Mouse (Mus musculus) hindbrain, embryonic 12.5 days (tissue): ENCODE measurements around the gene Scp2. TPM values are rescaled to one million over a fixed set of nuclear protein-coding genes. Genes with fewer than 3 reads are reported as not detected.
"Not testable (repeated sequence)": the region's sequence is repeated elsewhere in the genome, so short reads cannot be mapped to it uniquely, and the experiment has no call there.

Experiments
- ATAC-seq: fragments of 200-750 bp; cut with Nextera tagmentation; 2 replicates; pipeline ENCODE4 v1.8.0; 2017; ENCODE audit warnings: moderate TSS enrichment; ENCODE audit not compliant: low FRiP score
- H3K27ac ChIP-seq: fragments of 300-500 bp; sonication (generic); 2 replicates; pipeline ENCODE4 v1.5.1; 2016; ENCODE audit warnings: mild to moderate bottlenecking
- H3K27me3 ChIP-seq: fragments of 300-500 bp; sonication (generic); 2 replicates; pipeline ENCODE4 v1.6.1; 2016; ENCODE audit warnings: mild to moderate bottlenecking
- H3K36me3 ChIP-seq: fragments of 300-500 bp; sonication (generic); 2 replicates; pipeline ENCODE4 v1.6.1; 2016; ENCODE audit warnings: mild to moderate bottlenecking
- H3K4me1 ChIP-seq: fragments of 300-500 bp; sonication (generic); 2 replicates; pipeline ENCODE4 v1.6.1; 2016
- H3K4me2 ChIP-seq: fragments of 300-500 bp; sonication (generic); replicated peaks from 2 replicates; pipeline ENCODE4 v1.6.1; 2016; ENCODE audit warnings: mild to moderate bottlenecking
- H3K4me3 ChIP-seq: fragments of 300-500 bp; sonication (generic); 2 replicates; pipeline ENCODE4 v1.5.1; 2016; ENCODE audit warnings: mild to moderate bottlenecking
- H3K9ac ChIP-seq: fragments of 300-500 bp; sonication (generic); 2 replicates; pipeline ENCODE4 v1.6.1; 2016; ENCODE audit warnings: mild to moderate bottlenecking, moderate library complexity
- H3K9me3 ChIP-seq: fragments of 300-500 bp; sonication (generic); replicated peaks from 2 replicates; pipeline ENCODE4 v1.6.1; 2016; ENCODE audit warnings: mild to moderate bottlenecking
- WGBS: fragments of 180-500 bp; shearing (Covaris S2); methylation state at CpG from one replicate; pipeline ENCODE4 v1.1.7; 2016; 5-methylcytosine and 5-hydroxymethylcytosine counted together
- polyA plus RNA-seq: library from polyadenylated mRNA; unstranded; fragments of >200 nt; fragmentation: Nextera tagmentation; extraction: Ambion mirVana; gene quantifications from 2 replicates; pipeline ENCODE4 v1.2.1, GENCODE M21; 2016

The Scp2 gene
- 190 and 202 TPM in 2 replicates for polyA plus RNA-seq

- H3K9ac ChIP-seq: no peak within 1 kb of the TSS
- WGBS: 86% methylated on average over 1 of the region's 1 CpGs
- no peaks in the 10 kb centered on the region for H3K4me1 ChIP-seq
- ATAC-seq: no peak
- H3K36me3 ChIP-seq: no peaks in the 10 kb centered on the region
- no peak within 1 kb of the TSS for H3K4me2 ChIP-seq
- H3K4me3 ChIP-seq: no peak within 1 kb of the TSS
- no peak within 1 kb of the TSS for H3K27ac ChIP-seq
- H3K27me3 ChIP-seq: no peaks in the 10 kb centered on the region
- 0 out of 2 replicates have a peak, but pooled peaks cover 4% of the 10 kb centered on the region for H3K9me3 ChIP-seq
These were observed at the start of gene Scp2 for GRCm38 (mm10) chr4:108144880-108145279. Scp2 (minus strand) TSS chr4:108144998.

DNA sequence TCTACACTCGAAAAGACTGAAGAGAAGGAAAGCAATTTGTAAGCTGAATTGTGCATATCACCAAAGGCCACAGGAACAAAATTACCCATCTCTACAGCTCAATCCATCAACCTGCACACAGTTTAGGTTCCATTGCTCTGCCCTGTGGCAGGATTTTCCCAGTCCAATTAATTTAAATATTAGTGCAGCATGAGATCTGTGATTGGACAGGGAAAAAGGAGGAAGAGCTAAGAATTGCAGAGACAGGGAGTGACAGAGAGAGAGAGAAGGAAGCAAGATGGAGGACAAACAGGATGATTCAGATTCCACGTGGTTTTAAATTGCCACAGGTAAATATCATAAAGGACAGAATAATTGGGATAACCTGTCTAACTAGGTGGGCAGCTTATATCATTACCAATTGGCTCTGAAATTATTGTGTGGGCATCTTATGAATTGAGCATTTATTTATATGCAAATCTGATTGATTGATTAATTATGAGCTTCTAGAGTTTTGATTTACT lies 48.1 kb upstream of the Scp2 start:
- WGBS: 77% methylated on average over 2 of the region's 2 CpGs
- no peaks in the 10 kb centered on the region for H3K36me3 ChIP-seq
- no peak overlapping the region for H3K4me2 ChIP-seq
- H3K27me3 ChIP-seq: no peaks in the 10 kb centered on the region
- peaks cover 4% of the 10 kb centered on the region for H3K4me1 ChIP-seq
- H3K4me3 ChIP-seq: no peak overlapping the region
- no peaks in the 10 kb centered on the region for H3K9me3 ChIP-seq
- ATAC-seq: no peak
- no peak overlapping the region for H3K9ac ChIP-seq
- no peak overlapping the region for H3K27ac ChIP-seq

DNA sequence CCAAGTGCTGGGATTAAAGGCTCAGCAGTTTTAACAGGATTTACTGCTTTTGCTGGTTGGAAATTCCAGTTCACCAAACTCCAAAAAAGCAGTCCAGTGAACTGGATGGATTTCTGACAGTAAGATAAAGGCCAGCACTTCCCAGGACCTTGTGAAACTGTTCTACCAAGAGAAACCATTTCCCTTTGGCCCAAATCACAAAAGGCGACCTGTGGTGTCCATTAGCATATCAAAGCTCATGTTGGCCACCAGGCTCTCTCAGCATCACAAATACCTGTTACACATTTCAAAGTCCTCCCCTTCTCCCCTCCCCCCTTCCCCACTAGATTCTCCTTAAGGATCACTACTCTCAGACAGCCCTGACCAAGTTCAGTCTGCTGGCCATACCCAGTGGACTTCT lies 37.5 kb upstream of the Scp2 start:
- Histone ChIP-seq H3K36me3 (no peaks in the 10 kb centered on the region), H3K4me2 (no peak overlapping the region), H3K27me3 (no peaks in the 10 kb centered on the region), H3K9ac (no peak overlapping the region), H3K9me3 (no peaks in the 10 kb centered on the region), H3K4me1 (no peaks in the 10 kb centered on the region), H3K27ac (no peak overlapping the region), H3K4me3 (no peak overlapping the region)
- ATAC-seq: no peak
- 21% methylated on average over 1 of the region's 1 CpGs for WGBS

DNA sequence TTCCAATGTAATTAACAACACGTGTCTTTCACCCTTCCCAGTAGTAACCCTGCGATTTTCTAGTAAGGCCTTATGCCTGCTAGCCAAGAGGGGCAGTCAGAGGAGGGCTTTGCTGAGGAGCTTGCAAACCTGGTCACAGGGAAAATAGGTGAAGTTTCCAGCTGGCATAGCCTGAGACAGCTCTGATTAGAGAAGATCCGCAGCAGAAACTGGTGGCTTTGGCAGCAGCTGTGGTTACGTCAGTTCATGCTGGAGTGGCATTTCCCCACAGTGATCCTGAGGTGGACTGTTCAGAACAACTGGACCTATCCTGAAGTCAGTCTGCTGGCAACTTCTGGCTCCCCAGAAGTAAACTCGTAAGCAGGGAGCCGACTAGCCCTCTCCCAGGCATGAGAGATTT lies 23.3 kb upstream of the Scp2 start:
- Histone ChIP-seq H3K9ac (no peak overlapping the region), H3K9me3 (no peaks in the 10 kb centered on the region), H3K4me2 (no peak overlapping the region), H3K4me1 (0 out of 2 replicates have a peak, but pooled peaks cover 9% of the 10 kb centered on the region), H3K4me3 (no peak overlapping the region), H3K27me3 (peaks cover 12% of the 10 kb centered on the region; the same call in 1 of the 2 replicates), H3K36me3 (no peaks in the 10 kb centered on the region), H3K27ac (no peak overlapping the region)
- no peak for ATAC-seq
- whole genome bisulfite sequencing: 84% methylated on average over 6 of the region's 6 CpGs

GRCm38 (mm10) chr4:108166874-108167273 lies 22.1 kb upstream of the Scp2 start:
- no peak for ATAC-seq
- Histone ChIP-seq H3K4me2 (no peak overlapping the region), H3K9me3 (no peaks in the 10 kb centered on the region), H3K27me3 (peaks cover 12% of the 10 kb centered on the region; the same call in 1 of the 2 replicates), H3K27ac (no peak overlapping the region), H3K4me1 (0 out of 2 replicates have a peak, but pooled peaks cover 9% of the 10 kb centered on the region), H3K36me3 (no peaks in the 10 kb centered on the region), H3K9ac (no peak overlapping the region), H3K4me3 (no peak overlapping the region)
- 88% methylated on average over 4 of the region's 4 CpGs for WGBS

GRCm38 (mm10) chr4:108165152-108165895 lies 20.5 kb upstream of the Scp2 start, which contains the start of gene Echdc2:
Echdc2 (plus strand) TSS chr4:108165437.
- H3K9ac ChIP-seq: peak within 1 kb of the TSS; percentile 71
- ATAC-seq: no peak
- no peaks in the 10 kb centered on the region for H3K9me3 ChIP-seq
- peak within 1 kb of the TSS; percentile 97 for H3K4me2 ChIP-seq
- peak within 1 kb of the TSS; percentile 52 for H3K4me3 ChIP-seq
- peaks cover 12% of the 10 kb centered on the region; the same call in 1 of the 2 replicates for H3K27me3 ChIP-seq
- H3K27ac ChIP-seq: no peak within 1 kb of the TSS
- 0 out of 2 replicates have a peak, but pooled peaks cover 9% of the 10 kb centered on the region for H3K4me1 ChIP-seq
- 2% methylated on average over 40 of the region's 43 CpGs for WGBS
- H3K36me3 ChIP-seq: no peaks in the 10 kb centered on the region

- ATAC-seq: no peak
- Histone ChIP-seq H3K4me2 (no peak overlapping the region), H3K27me3 (peaks cover 12% of the 10 kb centered on the region; the same call in 1 of the 2 replicates), H3K36me3 (no peaks in the 10 kb centered on the region), H3K9me3 (no peaks in the 10 kb centered on the region), H3K4me1 (0 out of 2 replicates have a peak, but pooled peaks cover 9% of the 10 kb centered on the region), H3K4me3 (no peak overlapping the region), H3K9ac (no peak overlapping the region), H3K27ac (no peak overlapping the region)
- WGBS: 88% methylated on average over 3 of the region's 3 CpGs
These were observed 18.5 kb upstream of the Scp2 start for GRCm38 (mm10) chr4:108163291-108163690.

GRCm38 (mm10) chr4:108161936-108162335 lies 17.1 kb upstream of the Scp2 start:
- Histone ChIP-seq H3K9ac (no peak overlapping the region), H3K9me3 (no peaks in the 10 kb centered on the region), H3K36me3 (no peaks in the 10 kb centered on the region), H3K4me2 (no peak overlapping the region), H3K27ac (no peak overlapping the region), H3K27me3 (peaks cover 12% of the 10 kb centered on the region; the same call in 1 of the 2 replicates), H3K4me3 (no peak overlapping the region), H3K4me1 (0 out of 2 replicates have a peak, but pooled peaks cover 9% of the 10 kb centered on the region)
- no peak for ATAC-seq
- 92% methylated on average over 8 of the region's 8 CpGs for WGBS

- H3K36me3 ChIP-seq, H3K9me3 ChIP-seq, H3K4me3 ChIP-seq, H3K4me1 ChIP-seq, H3K9ac ChIP-seq, H3K27ac ChIP-seq, ATAC-seq, H3K4me2 ChIP-seq, H3K27me3 ChIP-seq: not testable (repeated sequence)
- 84% methylated on average over 1 of the region's 1 CpGs for WGBS
These were observed 10.3 kb upstream of the Scp2 start for GRCm38 (mm10) chr4:108155141-108155540.

- WGBS: 33% methylated on average over 3 of the region's 3 CpGs
- not testable (repeated sequence) for H3K4me1 ChIP-seq, ATAC-seq, H3K4me2 ChIP-seq, H3K36me3 ChIP-seq, H3K9me3 ChIP-seq, H3K27ac ChIP-seq, H3K27me3 ChIP-seq, H3K9ac ChIP-seq, H3K4me3 ChIP-seq
These were observed 756 bp upstream of the Scp2 start for GRCm38 (mm10) chr4:108145554-108145953.

- Histone ChIP-seq H3K4me1 (no peaks in the 10 kb centered on the region), H3K9ac (no peak overlapping the region), H3K27ac (no peak overlapping the region), H3K9me3 (0 out of 2 replicates have a peak, but pooled peaks cover 4% of the 10 kb centered on the region), H3K27me3 (no peaks in the 10 kb centered on the region), H3K4me2 (no peak overlapping the region), H3K36me3 (no peaks in the 10 kb centered on the region), H3K4me3 (no peak overlapping the region)
- no peak for ATAC-seq
These were observed 1.0 kb downstream of the Scp2 start for GRCm38 (mm10) chr4:108143778-108144177.

DNA sequence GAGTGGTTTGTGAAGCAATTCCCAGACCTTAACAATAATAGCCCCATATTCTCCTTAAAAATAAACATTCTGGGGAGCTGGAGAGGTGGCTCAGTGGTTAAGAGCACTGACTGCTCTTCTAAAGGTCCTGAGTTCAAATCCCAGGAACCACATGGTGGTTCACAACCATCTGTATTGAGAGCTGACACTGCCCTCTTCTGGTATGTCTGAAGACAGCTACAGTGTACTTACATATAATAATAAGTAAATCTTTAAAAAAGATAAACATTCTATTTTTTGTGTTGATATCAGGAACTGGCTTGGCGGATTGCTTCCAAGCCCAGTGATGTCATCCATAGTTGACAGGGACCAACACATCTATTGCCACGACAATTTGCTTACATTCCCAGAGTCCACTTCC lies 1.6 kb downstream of the Scp2 start:
- not testable (repeated sequence) for H3K4me3 ChIP-seq, H3K27me3 ChIP-seq, H3K4me2 ChIP-seq, ATAC-seq, H3K9ac ChIP-seq, H3K27ac ChIP-seq, H3K9me3 ChIP-seq, H3K36me3 ChIP-seq, H3K4me1 ChIP-seq
- WGBS: 95% methylated on average over 2 of the region's 2 CpGs

DNA sequence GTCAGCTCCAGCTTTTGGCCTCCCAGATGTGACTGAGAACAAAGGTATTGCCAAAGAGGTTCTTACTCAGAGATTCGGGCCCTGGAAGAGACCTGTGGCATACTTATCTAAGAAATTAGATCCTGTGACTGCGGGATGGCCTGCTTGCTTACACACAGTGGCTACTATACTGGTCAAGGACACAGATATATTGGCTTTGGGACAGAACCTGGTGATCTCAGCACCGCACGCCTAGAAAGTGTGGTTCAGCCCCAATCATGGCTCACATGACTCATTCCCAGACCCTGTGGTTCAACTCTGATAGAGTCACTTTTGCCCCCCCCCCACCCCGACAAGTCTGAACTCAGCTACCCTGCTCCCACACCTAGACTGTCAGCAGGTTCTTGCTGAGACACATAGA lies 7.9 kb downstream of the Scp2 start:
- no peak overlapping the region for H3K27ac ChIP-seq
- no peaks in the 10 kb centered on the region for H3K27me3 ChIP-seq
- H3K4me1 ChIP-seq: no peaks in the 10 kb centered on the region
- no peak overlapping the region for H3K9ac ChIP-seq
- H3K4me3 ChIP-seq: no peak overlapping the region
- 92% methylated on average over 5 of the region's 5 CpGs for WGBS
- H3K9me3 ChIP-seq: no peaks in the 10 kb centered on the region
- no peak overlapping the region for H3K4me2 ChIP-seq
- no peak for ATAC-seq
- H3K36me3 ChIP-seq: no peaks in the 10 kb centered on the region
